Comparison of ENCODE assay signal across 23 mouse cellular contexts in the genomic region with DNA sequence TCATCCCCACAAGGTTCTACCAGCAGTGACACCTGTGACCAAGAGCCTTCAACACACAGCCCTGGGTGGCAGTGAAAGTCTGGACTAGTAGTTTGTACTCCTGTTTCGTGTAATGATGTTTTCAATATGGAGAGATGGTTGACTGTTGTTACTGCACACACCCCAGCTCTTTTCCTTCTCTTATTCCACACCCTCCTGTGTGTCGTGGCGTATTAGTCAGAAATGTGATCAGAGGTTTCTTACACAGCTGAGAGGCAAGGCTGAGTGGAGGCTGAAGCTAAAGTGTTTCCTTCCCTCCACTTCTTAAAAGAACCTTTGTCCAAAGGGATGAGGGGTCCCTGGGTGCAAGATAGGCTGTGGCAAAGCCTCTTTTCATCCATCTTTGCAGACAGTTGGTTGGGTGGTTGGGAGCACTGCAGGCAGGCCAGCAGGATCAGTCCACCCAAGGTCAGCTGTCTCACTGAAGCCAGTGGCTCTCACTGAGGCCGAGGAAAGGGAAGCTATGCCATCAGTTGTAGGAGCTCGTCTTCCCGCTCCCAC.
"Had no signal": no experiment of that assay in that cellular context is flagged by ENCODE, and none has a peak within 500 bp of the region (broad histone marks: within the 10 kb centered on the region; RNA-seq: fewer than 3 reads in every experiment).

No protein-coding gene starts in this region.

- H3K27ac ChIP-seq: gastrocnemius, adult 2 months; heart, adult 2 months; hindbrain, embryonic 10.5 days; hindbrain, embryonic 12.5 days; hindbrain, embryonic 14.5 days; intestine, embryonic 15.5 days; layer of hippocampus, adult 2 months; left cerebral cortex, adult 2 months; limb, embryonic 10.5 days; limb, embryonic 12.5 days; liver, embryonic 13.5 days; liver, embryonic 15.5 days had no signal

- H3K9me3 ChIP-seq: heart, embryonic 12.5 days; hindbrain, embryonic 10.5 days; hindbrain, embryonic 12.5 days; intestine, embryonic 15.5 days; limb, embryonic 10.5 days; limb, embryonic 12.5 days; liver, embryonic 13.5 days; liver, embryonic 15.5 days had no signal

- H3K36me3 ChIP-seq: heart, embryonic 12.5 days; hindbrain, embryonic 12.5 days; intestine, embryonic 15.5 days; limb, embryonic 10.5 days; limb, embryonic 12.5 days; liver, embryonic 13.5 days; liver, embryonic 15.5 days had no signal

- DNase-seq: gastrocnemius, adult 2 months; gastrocnemius, postnatal 10 days; gastrocnemius, postnatal 25 days; heart, adult 2 months; heart, postnatal 10 days; heart, postnatal 36 days; kidney, adult 18-20 months; kidney, adult 8-10 months; kidney, postnatal 10 days; kidney, postnatal 25 days; kidney, postnatal 4 days; liver; liver, embryonic 13.5 days had no signal

- H3K4me3 ChIP-seq: gastrocnemius, adult 2 months; heart, adult 2 months; heart, embryonic 12.5 days; hindbrain, embryonic 10.5 days; hindbrain, embryonic 12.5 days; intestine, embryonic 15.5 days; layer of hippocampus, adult 2 months; left cerebral cortex, adult 2 months; limb, embryonic 10.5 days; limb, embryonic 12.5 days; liver, embryonic 13.5 days; liver, embryonic 15.5 days had no signal

- H3K27me3 ChIP-seq: heart, embryonic 12.5 days; hindbrain, embryonic 12.5 days; intestine, embryonic 15.5 days; limb, embryonic 12.5 days; liver, embryonic 13.5 days; liver, embryonic 15.5 days had no signal

- H3K4me1 ChIP-seq: hindbrain, embryonic 10.5 days; hindbrain, embryonic 12.5 days; intestine, embryonic 15.5 days; limb, embryonic 10.5 days; limb, embryonic 12.5 days; liver, embryonic 13.5 days; liver, embryonic 15.5 days had no signal
